Mouse (Mus musculus): ENCODE measurements around the gene Prkn.

DNA sequence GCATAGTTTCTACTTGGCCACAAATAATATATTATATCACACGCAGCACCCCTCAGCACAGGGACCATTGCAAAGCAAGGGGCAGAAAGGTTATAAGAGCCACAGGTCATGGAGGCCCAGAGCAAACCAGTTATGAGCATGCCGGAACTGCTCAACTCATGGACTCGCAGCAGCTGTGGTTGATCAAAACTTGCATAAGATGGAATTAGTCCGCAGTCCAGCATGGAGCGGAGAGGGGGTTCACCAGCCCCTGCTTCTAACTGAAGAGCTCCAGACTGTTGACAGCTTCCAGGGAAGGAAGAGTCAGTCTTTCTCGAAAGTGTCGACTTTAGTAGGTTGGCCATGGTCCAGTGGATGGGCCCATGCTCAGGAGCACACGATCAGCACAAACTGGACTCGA, 1083.8 kb downstream of the Prkn start:
- TF ChIP-seq POLR2A (IDR thresholded peaks at IDR 0.05; ENCODE audit: low read depth, low read length) (no peak), CTCF (IDR thresholded peaks at IDR 0.05; ENCODE audit: extremely low read depth, insufficient read length, insufficient replicate concordance, low read depth, low read length) (no peak)

All from small intestine, adult 2 months (tissue).